Mouse (Mus musculus) c-Kit-negative CD71-positive TER-119-positive erythroid progenitor cells, embryonic 14.5 days (primary cell): ENCODE data around the gene Nrxn3.

Experiments used
- DNase-seq: peaks from one replicate; pipeline ENCODE4 v3.0.0-alpha.2; 2013; ENCODE audit warnings: low read depth, low spot score

Nrxn3 gene

GRCm38 (mm10) chr12:88722691-88723070 is at the start of gene Nrxn3:
Gene Nrxn3, plus strand, starts transcription at chr12:88722876.
- no peak for DNase-seq

- no peak for DNase-seq
Measured at GRCm38 (mm10) chr12:88704159-88704846, 18.4 kb upstream of the Nrxn3 start.

GRCm38 (mm10) chr12:88705959-88706358 is 16.7 kb upstream of the Nrxn3 start:
- DNase-seq, result no peak

- DNase-seq, result no peak
Measured at GRCm38 (mm10) chr12:88707786-88708185, 14.9 kb upstream of the Nrxn3 start.

GRCm38 (mm10) chr12:88709223-88709622 is 13.5 kb upstream of the Nrxn3 start:
- no peak for DNase-seq

- DNase-seq, result no peak
Measured at GRCm38 (mm10) chr12:88713456-88713855, 9.2 kb upstream of the Nrxn3 start.

- DNase-seq, result no peak
Measured at GRCm38 (mm10) chr12:88722031-88722690, 515 bp upstream of the Nrxn3 start.

GRCm38 (mm10) chr12:88726316-88726715 is 3.6 kb downstream of the Nrxn3 start:
- DNase-seq, result no peak

- DNase-seq, result no peak
Measured at GRCm38 (mm10) chr12:88726755-88727154, 4.1 kb downstream of the Nrxn3 start.

GRCm38 (mm10) chr12:88730720-88731119 is 8.0 kb downstream of the Nrxn3 start:
- no peak for DNase-seq

- DNase-seq, result no peak
Measured at GRCm38 (mm10) chr12:88735045-88735444, 12.4 kb downstream of the Nrxn3 start.

- DNase-seq, result no peak
Measured at GRCm38 (mm10) chr12:88737081-88737480, 14.4 kb downstream of the Nrxn3 start.

- DNase-seq, result no peak
Measured at GRCm38 (mm10) chr12:88738616-88739015, 15.9 kb downstream of the Nrxn3 start.

- DNase-seq, result no peak
Measured at GRCm38 (mm10) chr12:88746788-88747187, 24.1 kb downstream of the Nrxn3 start.

GRCm38 (mm10) chr12:88764791-88765190 is 42.1 kb downstream of the Nrxn3 start:
- DNase-seq, result no peak

- no peak for DNase-seq
Measured at GRCm38 (mm10) chr12:88774666-88775065, 52.0 kb downstream of the Nrxn3 start.

GRCm38 (mm10) chr12:88778036-88778435 is 55.4 kb downstream of the Nrxn3 start:
- no peak for DNase-seq

GRCm38 (mm10) chr12:88784199-88785147 is 61.8 kb downstream of the Nrxn3 start:
- no peak for DNase-seq

GRCm38 (mm10) chr12:88793314-88793713 is 70.6 kb downstream of the Nrxn3 start:
- DNase-seq, result no peak

GRCm38 (mm10) chr12:88800990-88801655 is 78.4 kb downstream of the Nrxn3 start:
- DNase-seq, result no peak

GRCm38 (mm10) chr12:88801656-88802007 is 79.0 kb downstream of the Nrxn3 start:
- no peak for DNase-seq

- DNase-seq, result no peak
Measured at GRCm38 (mm10) chr12:88808947-88809346, 86.3 kb downstream of the Nrxn3 start.
